Mouse (Mus musculus): ENCODE measurements at regions not wholly inside any gene's neighbourhood (a gene's known extent, or its start where the extent isn't known, plus 50 kb on each side); places are given as distances from the start of the nearest gene placed in this dataset.

- DNase-seq (ENCODE audit: low read depth, low spot score): no peak
Measured at GRCm38 (mm10) chr13:99057696-99058095, 73.3 kb upstream of the 1700024P04Rik start.

GRCm38 (mm10) chr13:99057293-99057588 is 72.9 kb upstream of the 1700024P04Rik start:
- no peak for DNase-seq (ENCODE audit: low read depth, low spot score)

GRCm38 (mm10) chr13:99056432-99057292 is 72.3 kb upstream of the 1700024P04Rik start:
- DNase-seq (ENCODE audit: low read depth, low spot score): no peak

- DNase-seq (ENCODE audit: low read depth, low spot score): no peak
Measured at GRCm38 (mm10) chr13:99055609-99056321, 71.4 kb upstream of the 1700024P04Rik start.

- DNase-seq (ENCODE audit: low read depth, low spot score): no peak
Measured at GRCm38 (mm10) chr13:99052076-99052475, 67.7 kb upstream of the 1700024P04Rik start.

- DNase-seq (ENCODE audit: low read depth, low spot score): peak; percentile 30
Measured at GRCm38 (mm10) chr13:99049699-99050098, 65.3 kb upstream of the 1700024P04Rik start.

GRCm38 (mm10) chr13:99048651-99049100 is 64.3 kb upstream of the 1700024P04Rik start:
- no peak for DNase-seq (ENCODE audit: low read depth, low spot score)

GRCm38 (mm10) chr13:99047219-99047618 is 62.9 kb upstream of the 1700024P04Rik start:
- DNase-seq (ENCODE audit: low read depth, low spot score): no peak

- DNase-seq (ENCODE audit: low read depth, low spot score): no peak
Measured at GRCm38 (mm10) chr13:99046737-99047136, 62.4 kb upstream of the 1700024P04Rik start.

- DNase-seq (ENCODE audit: low read depth, low spot score): no peak
Measured at GRCm38 (mm10) chr13:99042086-99042485, 57.7 kb upstream of the 1700024P04Rik start.

- DNase-seq (ENCODE audit: low read depth, low spot score): no peak
Measured at GRCm38 (mm10) chr13:99041256-99041655, 56.9 kb upstream of the 1700024P04Rik start.

- no peak for DNase-seq (ENCODE audit: low read depth, low spot score)
Measured at GRCm38 (mm10) chr13:99040846-99041245, 56.5 kb upstream of the 1700024P04Rik start.

- DNase-seq (ENCODE audit: low read depth, low spot score): peak; percentile 83
Measured at GRCm38 (mm10) chr13:99040171-99040570, 55.8 kb upstream of the 1700024P04Rik start.

- DNase-seq (ENCODE audit: low read depth, low spot score): no peak
Measured at GRCm38 (mm10) chr13:99039063-99039385, 54.7 kb upstream of the 1700024P04Rik start.

- peak; percentile 87 for DNase-seq (ENCODE audit: low read depth, low spot score)
Measured at GRCm38 (mm10) chr13:99038198-99039062, 54.1 kb upstream of the 1700024P04Rik start.

GRCm38 (mm10) chr13:99037131-99037530 is 52.8 kb upstream of the 1700024P04Rik start:
- peak; percentile 84 for DNase-seq (ENCODE audit: low read depth, low spot score)

Measured in ES-CJ7 (cell line).